Mouse (Mus musculus) adipocyte (in vitro differentiated cells): ENCODE measurements around the gene Sucla2.
"Not testable (repeated sequence)": the region's sequence is repeated elsewhere in the genome, so short reads cannot be mapped to it uniquely, and the experiment has no call there.

Experiments used
- DNase-seq: peaks from one replicate; pipeline ENCODE4 v3.0.0-alpha.2; 2016; ENCODE audit warnings: low spot score

Gene Sucla2

DNA sequence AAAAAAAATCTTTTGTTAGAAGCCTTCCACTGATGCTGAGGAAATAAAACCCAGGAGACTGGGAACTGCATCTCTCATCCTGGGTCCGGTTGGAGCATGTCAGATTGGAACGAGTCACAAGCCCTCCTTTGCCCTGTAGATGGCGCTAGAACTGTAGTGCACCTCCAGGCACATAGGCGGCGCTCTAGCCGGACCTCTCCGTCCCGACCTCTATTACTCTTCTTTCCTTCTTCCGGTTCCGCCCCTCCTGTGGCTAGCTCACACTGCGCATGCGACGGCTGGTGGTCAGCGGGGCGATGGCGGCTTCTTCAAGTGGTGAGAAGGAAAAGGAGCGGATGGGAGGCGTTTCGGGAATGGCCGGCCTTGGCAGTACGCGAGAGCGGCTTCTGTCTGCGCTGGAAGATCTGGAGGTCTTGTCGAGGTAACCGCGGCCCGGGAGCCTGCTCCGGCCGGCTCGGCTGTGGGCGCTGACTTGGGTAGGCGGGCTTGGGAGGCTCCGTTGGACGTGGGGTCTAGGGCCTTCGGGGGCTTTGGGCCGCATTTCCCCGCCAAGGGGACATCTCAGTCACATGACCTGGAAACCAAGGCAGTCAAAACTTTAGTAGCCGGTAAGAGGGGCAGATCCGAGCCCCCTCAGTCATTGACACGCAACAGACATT, 15.2 kb upstream of the Sucla2 start, which contains the start of gene Med4:
Gene Med4 (plus strand): TSS at position 261 of the 659 bp plus-strand sequence.
- DNase-seq = peak; percentile 97

DNA sequence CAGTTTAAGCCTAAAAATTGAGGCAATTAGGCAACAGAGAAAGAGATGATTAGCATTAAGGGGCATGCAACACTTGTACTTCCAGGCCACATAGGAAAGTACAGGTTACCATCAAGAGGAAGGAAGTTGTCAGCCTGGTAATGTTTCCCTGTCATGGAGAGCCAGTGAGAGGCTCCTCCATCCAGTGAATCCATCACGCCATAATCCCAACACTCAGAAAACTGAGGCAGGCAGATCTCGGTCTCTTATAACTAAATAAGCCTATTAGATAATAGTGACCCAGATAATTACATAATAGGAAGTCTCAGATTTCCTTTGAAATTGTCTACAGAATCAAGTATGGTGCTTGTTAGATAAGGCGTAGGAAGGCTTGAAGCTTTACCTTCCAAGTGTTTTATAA, 983 bp upstream of the Sucla2 start:
- peak; percentile 18 for DNase-seq

GRCm38 (mm10) chr14:73528661-73529060, 3.5 kb downstream of the Sucla2 start:
- not testable (repeated sequence) for DNase-seq

DNA sequence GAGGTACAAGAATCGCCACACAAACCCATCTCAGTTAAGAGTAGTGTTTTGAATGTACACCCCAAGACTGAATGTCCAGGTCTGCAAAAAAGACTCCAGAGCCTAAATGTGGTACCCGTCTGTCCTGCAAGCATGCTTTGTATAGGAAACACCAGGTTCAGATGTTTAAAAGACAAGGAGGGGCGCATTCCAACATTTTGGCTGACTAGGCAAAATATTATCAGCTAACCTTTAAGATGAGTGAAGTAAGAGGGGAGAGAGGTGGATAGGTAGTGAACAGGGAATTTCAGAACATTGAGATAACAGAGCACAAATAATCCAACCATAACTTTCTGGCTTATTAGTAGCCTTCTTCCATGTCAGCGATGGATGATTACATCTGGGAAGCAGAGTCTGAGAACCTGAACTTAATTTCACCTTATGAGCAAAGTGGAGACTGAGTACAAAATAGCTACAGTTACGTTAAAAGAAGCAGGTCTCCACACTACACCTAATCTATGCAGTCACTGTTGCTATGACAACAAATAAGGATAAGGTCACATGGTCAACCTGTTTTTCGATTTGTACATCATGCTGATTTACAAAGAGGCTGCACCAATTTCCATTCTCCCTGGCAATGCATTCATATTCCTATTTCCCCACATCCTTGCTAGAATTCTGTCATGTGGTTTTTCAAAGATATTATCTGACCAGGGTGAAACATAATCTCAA, 8.8 kb downstream of the Sucla2 start:
- no peak for DNase-seq

- no peak for DNase-seq
These were observed 10.5 kb downstream of the Sucla2 start for GRCm38 (mm10) chr14:73535641-73536040.

GRCm38 (mm10) chr14:73543781-73544180, 18.7 kb downstream of the Sucla2 start:
- no peak for DNase-seq

DNA sequence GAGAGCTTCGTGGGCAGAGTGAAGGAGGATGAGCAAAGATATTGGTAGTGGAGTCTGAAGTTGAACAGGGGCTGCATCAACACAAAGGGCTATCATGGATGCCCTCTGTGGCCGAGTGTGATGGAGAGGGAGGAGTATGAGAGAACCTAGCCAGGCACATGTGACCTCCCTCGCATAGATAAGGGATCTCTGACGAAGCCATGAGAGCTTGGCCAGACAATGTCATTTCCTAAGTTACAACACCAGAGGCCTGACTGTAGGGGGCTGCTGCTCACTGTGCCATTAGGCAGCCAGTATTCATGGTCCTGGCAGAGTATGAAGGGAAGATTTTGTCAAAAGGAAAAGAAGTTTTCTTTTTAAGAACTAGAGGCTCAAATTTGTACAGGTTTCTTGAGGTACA, 21.9 kb downstream of the Sucla2 start:
- no peak for DNase-seq

DNA sequence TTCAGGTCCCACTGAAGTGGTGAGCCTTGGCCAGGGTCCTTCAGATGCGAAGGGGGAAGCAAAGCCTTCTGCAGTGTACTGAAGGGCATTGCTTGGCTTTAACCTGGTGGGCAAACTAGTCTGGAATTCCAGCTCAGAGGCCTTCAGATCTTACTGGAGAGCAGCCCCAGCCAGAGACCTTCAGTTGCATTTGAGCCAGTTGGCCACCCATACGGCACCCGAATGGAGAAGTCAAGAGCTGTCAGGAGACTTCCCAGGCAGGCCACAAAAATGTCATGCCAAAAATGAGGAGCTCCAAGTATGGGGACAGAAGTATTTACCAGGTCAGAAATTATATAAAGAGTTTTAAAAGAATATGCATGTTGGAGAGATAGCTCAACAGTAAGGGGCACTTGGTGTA, 22.9 kb downstream of the Sucla2 start, which contains the start of gene Nudt15:
Gene Nudt15 (minus strand): TSS at position 192 of the 400 bp plus-strand sequence.
- DNase-seq = no peak

DNA sequence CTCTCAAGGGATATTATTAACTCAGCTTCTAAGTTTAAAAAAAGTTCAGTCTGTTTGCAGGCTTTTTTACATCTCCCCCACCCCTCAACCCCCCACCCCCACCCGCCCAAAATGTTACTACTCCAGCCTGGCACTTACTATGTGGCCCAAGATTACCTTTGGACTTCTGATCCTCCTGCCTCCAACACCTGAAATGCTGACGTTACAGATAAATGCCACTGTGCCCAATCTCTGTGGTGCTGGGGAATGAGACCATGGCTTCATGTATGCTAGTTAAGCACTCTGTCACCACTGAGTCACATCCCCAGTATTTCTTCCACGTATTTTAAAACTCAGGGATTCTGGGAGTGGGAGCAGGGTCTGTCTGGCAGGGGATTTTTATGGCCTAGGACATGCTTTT, 25.2 kb downstream of the Sucla2 start:
- DNase-seq = no peak

- no peak for DNase-seq
These were observed 25.6 kb downstream of the Sucla2 start for GRCm38 (mm10) chr14:73550732-73551131.

GRCm38 (mm10) chr14:73551164-73551563, 26.0 kb downstream of the Sucla2 start:
- DNase-seq = no peak

DNA sequence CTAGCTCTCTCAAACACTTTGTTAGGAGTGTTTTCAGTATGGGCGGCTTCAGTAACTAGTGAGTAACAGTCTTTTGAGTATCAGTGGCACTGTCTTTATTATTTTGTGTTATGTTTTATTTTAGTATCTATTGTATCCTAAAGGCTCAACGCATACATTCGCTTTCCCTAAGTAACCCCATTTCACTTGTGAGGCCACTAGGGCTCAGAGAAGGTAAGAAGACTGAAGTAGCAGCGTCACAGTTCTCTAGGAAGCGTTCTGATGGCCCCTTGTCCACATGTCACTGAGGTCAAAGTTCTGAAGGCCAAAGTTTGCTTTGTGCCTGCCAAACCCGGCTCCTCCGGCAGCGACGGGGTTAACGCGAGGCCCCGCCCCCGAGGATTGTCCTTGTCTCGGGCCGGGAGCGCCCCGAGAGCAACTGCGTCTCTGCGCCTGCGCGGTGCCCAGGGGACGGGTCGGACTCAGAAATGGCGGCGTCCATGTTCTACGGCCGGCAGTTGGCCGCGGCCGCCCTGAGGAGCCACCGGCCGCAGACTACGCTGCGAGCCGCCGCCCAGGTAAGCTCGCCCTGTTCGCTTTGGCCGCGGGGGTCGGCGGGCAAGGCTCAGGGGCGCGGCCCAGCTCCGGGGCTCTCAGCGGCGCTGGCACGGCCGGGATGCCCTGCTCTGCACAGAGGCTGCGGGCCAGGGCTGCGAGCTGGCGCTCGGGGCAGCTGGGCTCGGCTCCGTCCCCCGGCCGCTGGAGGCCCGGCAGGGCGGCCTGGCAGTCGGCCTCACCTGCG, 27.4 kb downstream of the Sucla2 start:
- DNase-seq = peak; percentile 93

GRCm38 (mm10) chr14:73553122-73553696, 28.1 kb downstream of the Sucla2 start:
- peak; percentile 16 for DNase-seq

GRCm38 (mm10) chr14:73569831-73570230, 44.7 kb downstream of the Sucla2 start:
- not testable (repeated sequence) for DNase-seq

GRCm38 (mm10) chr14:73571143-73571542, 46.0 kb downstream of the Sucla2 start:
- DNase-seq = no peak

DNA sequence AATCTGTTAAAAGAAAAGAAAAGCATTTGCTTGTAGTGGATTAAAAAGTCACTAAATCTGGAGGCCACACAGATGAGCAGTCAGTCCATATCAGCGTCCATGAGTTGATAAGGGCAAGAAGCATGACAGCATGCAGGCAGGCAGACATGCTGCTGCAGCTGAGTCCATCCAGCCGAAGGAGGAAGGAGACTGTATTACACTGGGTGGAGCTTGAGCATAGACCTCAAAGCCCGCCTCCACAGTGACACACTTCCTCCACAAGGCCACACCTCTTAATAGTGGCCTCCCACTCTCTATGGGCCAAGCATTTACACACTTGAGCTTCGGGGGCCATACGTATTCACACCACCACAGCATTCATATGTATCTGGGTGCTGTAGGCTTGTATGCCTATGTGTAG, 48.9 kb downstream of the Sucla2 start:
- no peak for DNase-seq

DNA sequence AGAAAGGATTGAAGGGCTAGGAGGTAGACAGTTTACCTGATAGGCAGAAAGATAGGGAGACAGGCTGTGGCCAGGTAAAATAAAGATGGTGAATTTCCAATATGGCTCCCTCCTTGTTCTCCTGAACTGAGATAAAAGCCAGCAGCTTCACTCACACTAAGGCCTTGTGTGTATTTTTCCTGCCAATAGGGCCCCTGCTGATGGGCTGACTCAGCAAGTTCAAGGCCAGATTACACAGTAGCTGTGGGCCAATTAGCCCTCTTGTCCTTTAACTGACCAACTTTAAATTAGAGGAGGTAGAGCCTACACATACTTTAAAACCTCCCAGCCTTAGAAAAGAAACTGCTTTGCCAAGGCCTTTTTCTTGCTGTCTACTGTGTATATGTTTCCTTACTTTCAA, 51.2 kb downstream of the Sucla2 start:
- peak; percentile 31 for DNase-seq

DNA sequence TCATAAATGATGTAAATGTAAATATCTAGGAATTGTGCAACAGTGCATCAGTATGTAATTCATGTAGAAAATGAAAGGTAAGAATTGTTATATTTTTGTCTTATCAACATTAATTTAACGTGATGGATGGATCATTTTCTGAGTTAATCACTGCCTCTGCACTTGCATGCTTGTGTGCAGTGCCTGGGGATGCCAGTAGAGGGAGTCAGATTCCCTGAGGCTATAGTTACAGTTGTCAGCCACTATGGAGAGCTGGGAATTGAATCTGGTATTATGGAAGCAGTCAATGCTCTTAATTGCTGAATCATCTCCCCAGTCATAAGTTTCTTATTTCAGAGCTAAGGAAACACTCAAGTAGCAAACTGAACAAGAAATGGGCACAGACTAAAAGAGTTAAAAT, 63.0 kb downstream of the Sucla2 start:
- no peak for DNase-seq

DNA sequence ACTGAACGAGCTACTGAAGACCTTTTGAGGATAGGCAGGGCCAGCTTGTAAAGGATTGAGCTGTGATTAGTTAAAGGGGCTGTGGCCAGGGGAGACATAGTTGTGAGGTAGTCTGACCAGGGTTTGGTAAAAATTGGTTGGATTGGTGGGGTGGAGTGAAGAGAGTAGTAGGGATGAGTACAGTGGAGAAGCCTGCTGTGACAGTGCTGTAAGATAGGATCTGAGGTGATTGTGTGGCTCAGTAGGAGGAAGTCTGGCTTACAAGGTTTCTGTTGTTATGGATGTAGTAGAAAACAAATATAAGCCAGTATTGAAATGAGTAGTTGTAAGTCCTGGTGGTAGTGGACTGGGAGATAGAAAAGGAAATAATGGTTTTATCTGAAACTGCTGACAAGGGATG, 67.0 kb downstream of the Sucla2 start:
- no peak for DNase-seq

DNA sequence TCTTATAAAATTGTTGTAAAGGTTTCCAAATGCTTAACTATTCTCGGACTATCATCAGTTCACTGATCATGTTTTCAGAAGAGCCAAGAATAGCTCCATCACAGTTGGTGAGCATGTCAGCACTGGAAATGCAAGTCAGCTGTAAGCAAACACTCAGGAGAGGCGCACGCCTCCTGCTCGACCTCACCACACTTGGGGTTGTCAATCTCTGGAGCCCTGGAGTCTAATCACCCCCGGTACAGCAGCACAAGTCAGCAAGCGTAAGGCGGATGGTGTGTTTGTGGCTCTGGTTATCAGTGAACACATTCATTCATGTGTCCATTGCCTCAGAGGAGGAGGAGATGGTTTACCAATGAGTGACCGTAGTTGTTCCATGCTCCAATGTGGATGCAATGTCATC, 74.6 kb downstream of the Sucla2 start:
- no peak for DNase-seq

DNA sequence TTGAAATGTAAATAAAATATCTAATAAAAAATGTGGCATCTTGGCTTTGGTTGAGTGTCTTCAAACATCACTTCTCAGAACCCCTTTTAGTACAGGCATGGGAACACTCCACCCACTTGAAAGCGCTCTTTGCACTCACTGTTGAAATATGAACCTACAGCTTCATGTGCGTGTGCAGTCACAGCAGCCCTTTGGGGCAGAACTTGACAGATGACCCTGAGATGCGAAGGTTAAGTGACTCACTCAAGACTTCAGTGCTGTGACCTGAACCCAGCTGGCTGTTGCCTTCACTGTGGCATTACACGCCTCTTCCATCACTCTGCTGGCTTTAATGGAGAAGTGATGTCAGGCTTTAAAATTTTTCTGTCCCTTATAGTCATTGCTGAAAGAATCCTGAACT, 82.6 kb downstream of the Sucla2 start:
- no peak for DNase-seq

- DNase-seq = no peak
These were observed 83.8 kb downstream of the Sucla2 start for GRCm38 (mm10) chr14:73608668-73609481.
